Mouse (Mus musculus) liver, embryonic 12.5 days (tissue): ENCODE data around the gene Adamts4. TPM values are rescaled to one million over a fixed set of nuclear protein-coding genes. Genes with fewer than 3 reads are reported as not detected.
"Not testable (repeated sequence)": the region's sequence is repeated elsewhere in the genome, so short reads cannot be mapped to it uniquely, and the experiment has no call there.

Source experiments
- ATAC-seq: fragments of 200-750 bp; cut with Nextera tagmentation; 2 replicates; pipeline ENCODE4 v1.8.0; 2017; ENCODE audit warnings: moderate number of reproducible peaks, mild to moderate bottlenecking, moderate library complexity
- H3K27ac ChIP-seq: fragments of 300-500 bp; sonication (generic); 2 replicates; pipeline ENCODE4 v1.5.1; 2016; ENCODE audit warnings: mild to moderate bottlenecking
- H3K27me3 ChIP-seq: fragments of 300-500 bp; sonication (generic); replicated peaks from 2 replicates; pipeline ENCODE4 v1.6.1; 2016; ENCODE audit warnings: mild to moderate bottlenecking, moderate library complexity
- H3K36me3 ChIP-seq: fragments of 300-500 bp; sonication (generic); 2 replicates; pipeline ENCODE4 v1.6.1; 2016; ENCODE audit warnings: mild to moderate bottlenecking, moderate library complexity
- H3K4me1 ChIP-seq: fragments of 300-500 bp; sonication (generic); 2 replicates; pipeline ENCODE4 v1.6.1; 2016
- H3K4me2 ChIP-seq: fragments of 300-500 bp; sonication (generic); 2 replicates; pipeline ENCODE4 v1.6.1; 2016; ENCODE audit warnings: mild to moderate bottlenecking, moderate library complexity
- H3K4me3 ChIP-seq: fragments of 300-500 bp; sonication (generic); 2 replicates; pipeline ENCODE4 v1.5.1; 2016; ENCODE audit warnings: mild to moderate bottlenecking, moderate library complexity
- H3K9ac ChIP-seq: fragments of 300-500 bp; sonication (generic); 2 replicates; pipeline ENCODE4 v1.6.1; 2016; ENCODE audit warnings: mild to moderate bottlenecking, moderate library complexity
- H3K9me3 ChIP-seq: fragments of 300-500 bp; sonication (generic); replicated peaks from 2 replicates; pipeline ENCODE4 v1.6.1; 2016; ENCODE audit warnings: mild to moderate bottlenecking, moderate library complexity
- WGBS: fragments of 180-500 bp; shearing (Covaris S2); methylation state at CpG from one replicate; pipeline ENCODE4 v1.1.7; 2016; ENCODE audit not compliant: insufficient replicate concordance; 5-methylcytosine and 5-hydroxymethylcytosine counted together
- polyA plus RNA-seq: library from polyadenylated mRNA; unstranded; fragments of >200 nt; fragmentation: Nextera tagmentation; extraction: Ambion mirVana; gene quantifications from 2 replicates; pipeline ENCODE4 v1.2.1, GENCODE M21; 2016

The Adamts4 gene
- polyA plus RNA-seq, 1 experiment from 2014 or later, result 0.61 TPM

DNA sequence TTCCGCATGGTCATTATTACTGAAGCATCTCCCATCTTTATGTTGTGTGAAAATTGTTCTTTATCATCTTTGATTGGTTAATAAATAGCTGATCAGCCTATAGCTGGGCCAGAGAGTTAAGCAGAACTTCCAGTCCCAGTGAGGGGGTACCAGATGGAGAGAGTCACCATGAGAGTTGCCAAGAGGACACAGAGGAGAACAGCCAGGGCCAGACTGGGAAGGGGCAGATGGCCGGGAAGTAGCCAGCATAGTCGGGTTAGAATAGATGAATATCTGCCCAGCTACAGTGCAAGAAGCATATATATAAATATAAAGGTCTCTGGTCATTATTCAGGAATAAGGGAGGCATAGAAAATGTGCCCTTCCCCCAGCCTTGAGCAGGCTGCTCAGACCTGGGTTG lies 48.0 kb downstream of the Adamts4 start:
- H3K36me3 ChIP-seq, result no peaks in the 10 kb centered on the region
- no peak overlapping the region for H3K9ac ChIP-seq
- H3K4me1 ChIP-seq, result peaks cover 11% of the 10 kb centered on the region
- H3K4me2 ChIP-seq, result no peak overlapping the region
- no peak for ATAC-seq
- no peak overlapping the region for H3K4me3 ChIP-seq
- H3K27me3 ChIP-seq, result peaks cover 36% of the 10 kb centered on the region
- H3K9me3 ChIP-seq, result no peaks in the 10 kb centered on the region
- H3K27ac ChIP-seq, result no peak overlapping the region
- WGBS, result 42% methylated on average over 3 of the region's 3 CpGs

GRCm38 (mm10) chr1:171306157-171306556 lies 55.9 kb downstream of the Adamts4 start:
- not testable (repeated sequence) for ATAC-seq, H3K4me2 ChIP-seq, H3K4me1 ChIP-seq, H3K36me3 ChIP-seq, H3K4me3 ChIP-seq, H3K9me3 ChIP-seq, H3K9ac ChIP-seq, H3K27ac ChIP-seq
- 56% methylated on average over 5 of the region's 5 CpGs for WGBS
- H3K27me3 ChIP-seq, result peaks cover 20% of the 10 kb centered on the region; the same call in 1 of the 2 replicates

DNA sequence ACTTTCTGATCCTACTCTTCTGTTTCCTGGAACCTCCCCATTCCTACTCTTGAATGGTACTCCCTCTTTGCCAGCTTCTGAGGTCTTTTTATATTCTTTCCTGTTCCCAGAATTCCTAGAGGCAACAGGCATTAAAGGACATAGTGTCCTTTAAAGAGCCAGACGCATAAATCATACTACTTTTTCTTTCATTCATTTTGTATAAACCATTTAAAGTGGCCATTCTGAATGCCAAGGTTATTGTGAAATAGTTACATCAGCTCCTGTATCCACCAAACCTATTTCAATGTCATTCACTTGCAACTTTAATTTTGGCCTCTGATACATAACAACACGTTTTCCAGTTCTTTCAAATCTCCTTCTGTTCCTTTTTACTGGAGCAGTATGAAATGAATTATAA lies 59.1 kb downstream of the Adamts4 start:
- WGBS, result 38% methylated on average over 2 of the region's 2 CpGs
- Histone ChIP-seq H3K9me3 (no peaks in the 10 kb centered on the region), H3K4me2 (no peak overlapping the region), H3K27ac (no peak overlapping the region), H3K27me3 (peaks cover 20% of the 10 kb centered on the region; the same call in 1 of the 2 replicates), H3K4me1 (no peaks in the 10 kb centered on the region), H3K36me3 (no peaks in the 10 kb centered on the region), H3K4me3 (no peak overlapping the region), H3K9ac (no peak overlapping the region)
- no peak for ATAC-seq

Other genes starting within 250 kb of the Adamts4 start
- 1.3 and 2.0 TPM in 2 replicates for gene Fcgr4, start 231.5 kb upstream of the Adamts4 start, polyA plus RNA-seq
- 16.1 and 17.0 TPM in 2 replicates for gene Fcgr3, start 185.5 kb upstream of the Adamts4 start, polyA plus RNA-seq
- 2.1 and 2.3 TPM in 2 replicates for gene Cfap126, start 136.5 kb upstream of the Adamts4 start, polyA plus RNA-seq
- gene Sdhc, start 99.8 kb upstream of the Adamts4 start, polyA plus RNA-seq, result 140 and 155 TPM in 2 replicates
- 0.10 and 0.18 TPM in 2 replicates for gene Mpz, start 99.7 kb upstream of the Adamts4 start, polyA plus RNA-seq
- gene Pcp4l1, start 54.2 kb upstream of the Adamts4 start, polyA plus RNA-seq, result 1.1 and 1.2 TPM in 2 replicates
- gene Nr1i3, start 36.5 kb upstream of the Adamts4 start, polyA plus RNA-seq, result 0.23 and 0.36 TPM in 2 replicates
- gene Tomm40l, start 27.9 kb upstream of the Adamts4 start, polyA plus RNA-seq, result 20.7 and 21.9 TPM in 2 replicates
- 2,516 and 2,642 TPM in 2 replicates for gene Apoa2, start 25.4 kb upstream of the Adamts4 start, polyA plus RNA-seq
- 55.8 and 60.7 TPM in 2 replicates for gene Fcer1g, start 16.1 kb upstream of the Adamts4 start, polyA plus RNA-seq
- 160 and 167 TPM in 2 replicates for gene Ndufs2, start 967 bp downstream of the Adamts4 start, polyA plus RNA-seq
- gene B4galt3, start 19.9 kb downstream of the Adamts4 start, polyA plus RNA-seq, result 29.9 and 35.8 TPM in 2 replicates
- gene Ppox, start 30.8 kb downstream of the Adamts4 start, polyA plus RNA-seq, result 199 and 207 TPM in 2 replicates
- 36.2 and 38.6 TPM in 2 replicates for gene Usp21, start 37.6 kb downstream of the Adamts4 start, polyA plus RNA-seq
- 55.9 and 58.3 TPM in 2 replicates for gene Ufc1, start 44.6 kb downstream of the Adamts4 start, polyA plus RNA-seq
- gene Dedd, start 78.7 kb downstream of the Adamts4 start, polyA plus RNA-seq, result 24.9 and 26.1 TPM in 2 replicates
- 22.8 and 25.3 TPM in 2 replicates for gene Nit1, start 95.2 kb downstream of the Adamts4 start, polyA plus RNA-seq
- gene Pfdn2, start 95.2 kb downstream of the Adamts4 start, polyA plus RNA-seq, result 74.3 and 76.1 TPM in 2 replicates
- gene Klhdc9, start 110.4 kb downstream of the Adamts4 start, polyA plus RNA-seq, result 0.35 and 0.46 TPM in 2 replicates
- 0.06 and 0.13 TPM in 2 replicates for gene Nectin4, start 119.7 kb downstream of the Adamts4 start, polyA plus RNA-seq
- gene Arhgap30, start 138.5 kb downstream of the Adamts4 start, polyA plus RNA-seq, result 4.7 and 5.3 TPM in 2 replicates
- 27.5 and 28.7 TPM in 2 replicates for gene Usf1, start 160.9 kb downstream of the Adamts4 start, polyA plus RNA-seq
- 3.1 TPM in 2 replicates for gene Tstd1, start 168.5 kb downstream of the Adamts4 start, polyA plus RNA-seq
- gene F11r, start 187.1 kb downstream of the Adamts4 start, polyA plus RNA-seq, result 28.2 and 28.9 TPM in 2 replicates